Mouse (Mus musculus) liver, adult 2 months (tissue): ENCODE results near the gene Ajuba. TPM values are rescaled to one million over a fixed set of nuclear protein-coding genes. Genes with fewer than 3 reads are reported as not detected.

ENCODE experiments used
- DNase-seq: peaks from one replicate; pipeline ENCODE4 v3.0.0-alpha.2; 2011; ENCODE audit warnings: low read depth, low spot score; ENCODE audit errors: extremely low read depth
- H3K27ac ChIP-seq: fragments of 200-500 bp; replicated peaks from 2 replicates; pipeline ENCODE4 v1.5.1; 2012; ENCODE audit warnings: low read depth, mild to moderate bottlenecking, control low read depth, inconsistent platforms, low read length; ENCODE audit not compliant: insufficient read depth
- H3K27me3 ChIP-seq: fragments of 200-500 bp; 2 replicates; pipeline ENCODE4 v1.6.1; 2012; ENCODE audit warnings: mild to moderate bottlenecking, moderate library complexity, low read length, inconsistent platforms; ENCODE audit not compliant: control insufficient read depth, insufficient read depth
- H3K36me3 ChIP-seq: fragments of 200-500 bp; 2 replicates; pipeline ENCODE4 v1.6.1; 2012; ENCODE audit warnings: low read length, inconsistent platforms; ENCODE audit not compliant: control insufficient read depth, insufficient read depth
- H3K4me1 ChIP-seq: fragments of 200-500 bp; 2 replicates; pipeline ENCODE4 v1.6.1; 2011; ENCODE audit warnings: low read length; ENCODE audit not compliant: control insufficient read depth, insufficient read depth
- H3K4me3 ChIP-seq: fragments of 200-500 bp; 2 replicates; pipeline ENCODE4 v1.5.1; 2011; ENCODE audit warnings: low read depth, mild to moderate bottlenecking, control low read depth, low read length, moderate library complexity; ENCODE audit not compliant: insufficient read depth
- H3K79me2 ChIP-seq: fragments of 200-500 bp; 2 replicates; pipeline ENCODE4 v1.6.1; 2012; ENCODE audit warnings: inconsistent platforms, mild to moderate bottlenecking, low read length, moderate library complexity; ENCODE audit not compliant: control insufficient read depth, insufficient read depth
- H3K9ac ChIP-seq: fragments of 200-500 bp; 2 replicates; pipeline ENCODE4 v1.6.1; 2012; ENCODE audit warnings: low read depth, mild to moderate bottlenecking, control low read depth, inconsistent platforms, low read length
- CTCF ChIP-seq: fragments of 200-500 bp; IDR thresholded peaks from 2 replicates; pipeline ENCODE4 v1.5.1; 2011; ENCODE audit warnings: low read depth, low read length, control low read depth
- POLR2A ChIP-seq: fragments of 200-500 bp; IDR thresholded peaks from 2 replicates; pipeline ENCODE4 v1.6.1; 2011; ENCODE audit warnings: low read length, control low read depth; ENCODE audit not compliant: insufficient read depth; ENCODE audit errors: extremely low read depth
- WGBS: fragments of 180-500 bp; shearing (Covaris S2); methylation state at CpG from one replicate; pipeline ENCODE4 v1.1.7; 2018; 5-methylcytosine and 5-hydroxymethylcytosine counted together
- polyA plus RNA-seq: library from polyadenylated mRNA; depleted of rRNA; stranded (reverse); fragments of >200 nt; gene quantifications from 2 replicates; pipeline ENCODE4 v1.2.3, GENCODE M21; 2012
- total RNA-seq: library from RNA; depleted of rRNA; stranded (reverse); fragments of >200 nt; gene quantifications from 2 replicates; pipeline ENCODE4 v1.2.3, GENCODE M21; 2014

The Ajuba gene
- total and polyA plus RNA-seq, 2 experiments: 3.8 to 12.2 TPM

GRCm38 (mm10) chr14:54583681-54584338 is 6.5 kb upstream of the Ajuba start:
- no peaks in the 10 kb centered on the region for H3K36me3 ChIP-seq
- H3K9ac ChIP-seq: no peak overlapping the region
- no peaks in the 10 kb centered on the region for H3K27me3 ChIP-seq
- peaks cover 23% of the 10 kb centered on the region for H3K4me1 ChIP-seq
- WGBS: 57% methylated on average over 7 of the region's 7 CpGs
- H3K27ac ChIP-seq: no peak overlapping the region
- no peak overlapping the region for H3K4me3 ChIP-seq
- DNase-seq: peak; percentile 36
- no peaks in the 10 kb centered on the region for H3K79me2 ChIP-seq
- TF ChIP-seq POLR2A (no peak), CTCF (peak; percentile 77)

GRCm38 (mm10) chr14:54582536-54582935 is 5.2 kb upstream of the Ajuba start:
- Histone ChIP-seq H3K27ac (peak overlapping the region; percentile 62), H3K4me3 (no peak overlapping the region), H3K9ac (no peak overlapping the region), H3K79me2 (no peaks in the 10 kb centered on the region), H3K4me1 (peaks cover 30% of the 10 kb centered on the region), H3K36me3 (no peaks in the 10 kb centered on the region), H3K27me3 (no peaks in the 10 kb centered on the region)
- DNase-seq: peak; percentile 86
- 29% methylated on average over 9 of the region's 9 CpGs for WGBS
- TF ChIP-seq CTCF (no peak), POLR2A (no peak)

- DNase-seq: no peak
- no peak for TF ChIP-seq POLR2A
- TF ChIP-seq CTCF: no peak
- H3K4me3 ChIP-seq: no peak overlapping the region
- H3K27ac ChIP-seq: peak overlapping the region; percentile 83
- 59% methylated on average over 7 of the region's 7 CpGs for WGBS
- H3K9ac ChIP-seq: no peak overlapping the region
- no peaks in the 10 kb centered on the region for H3K27me3 ChIP-seq
- H3K4me1 ChIP-seq: peaks cover 36% of the 10 kb centered on the region
- peaks cover 17% of the 10 kb centered on the region for H3K79me2 ChIP-seq
- no peaks in the 10 kb centered on the region for H3K36me3 ChIP-seq
Observed at GRCm38 (mm10) chr14:54579638-54580037, 2.3 kb upstream of the Ajuba start.

- peak; percentile 66 for DNase-seq
- TF ChIP-seq CTCF (peak; percentile 44), POLR2A (no peak)
- Histone ChIP-seq H3K9ac (peak overlapping the region; percentile 83), H3K4me3 (peak overlapping the region; percentile 81), H3K27me3 (no peaks in the 10 kb centered on the region), H3K79me2 (peaks cover 20% of the 10 kb centered on the region), H3K27ac (peak overlapping the region; percentile 87), H3K4me1 (peaks cover 36% of the 10 kb centered on the region), H3K36me3 (no peaks in the 10 kb centered on the region)
- under 1% methylated on average over 10 of the region's 10 CpGs for WGBS
Observed at GRCm38 (mm10) chr14:54578063-54578462, 705 bp upstream of the Ajuba start.

- Histone ChIP-seq H3K36me3 (no peaks in the 10 kb centered on the region), H3K4me1 (peaks cover 23% of the 10 kb centered on the region)
- no peak for DNase-seq
Observed at GRCm38 (mm10) chr14:54576241-54577088, 893 bp downstream of the Ajuba start.

GRCm38 (mm10) chr14:54575631-54576030 is 1.7 kb downstream of the Ajuba start:
- Histone ChIP-seq H3K9ac (peak overlapping the region; percentile 83), H3K79me2 (peaks cover 20% of the 10 kb centered on the region), H3K4me1 (peaks cover 23% of the 10 kb centered on the region), H3K36me3 (no peaks in the 10 kb centered on the region), H3K4me3 (peak overlapping the region; percentile 81), H3K27ac (no peak overlapping the region), H3K27me3 (no peaks in the 10 kb centered on the region)
- TF ChIP-seq POLR2A: no peak
- no peak for TF ChIP-seq CTCF
- 3% methylated on average over 39 of the region's 39 CpGs for WGBS
- no peak for DNase-seq

More at GRCm38 (mm10) chr14:54576241-54577088, 893 bp downstream of the Ajuba start:
- 1% methylated on average over 84 of the region's 84 CpGs for whole genome bisulfite sequencing
- Histone ChIP-seq H3K79me2 (peaks cover 20% of the 10 kb centered on the region), H3K4me3 (peak overlapping the region; percentile 81), H3K9ac (peak overlapping the region; percentile 83), H3K27ac (peak overlapping the region; percentile 57), H3K27me3 (no peaks in the 10 kb centered on the region)
- TF ChIP-seq POLR2A (no peak), CTCF (no peak)
